Mouse (Mus musculus) thymus, adult 2 months (tissue): ENCODE results near the gene Pa2g4. TPM values are rescaled to one million over a fixed set of nuclear protein-coding genes. Genes with fewer than 3 reads are reported as not detected.

Experiments used
- DNase-seq: peaks from one replicate; pipeline ENCODE4 v3.0.0; 2021
- H3K27ac ChIP-seq: fragments of 200-500 bp; 2 replicates; pipeline ENCODE4 v1.5.1; 2012; ENCODE audit warnings: low read length, control low read depth; ENCODE audit not compliant: control insufficient read depth, insufficient read depth
- H3K27me3 ChIP-seq: fragments of 200-500 bp; 2 replicates; pipeline ENCODE4 v1.6.1; 2012; ENCODE audit warnings: mild to moderate bottlenecking, low read length, moderate library complexity, mixed read lengths; ENCODE audit not compliant: control insufficient read depth, insufficient read depth
- H3K36me3 ChIP-seq: fragments of 200-500 bp; 2 replicates; pipeline ENCODE4 v1.6.1; 2012; ENCODE audit warnings: mild to moderate bottlenecking, low read length, moderate library complexity; ENCODE audit not compliant: control insufficient read depth, insufficient read depth
- H3K4me1 ChIP-seq: fragments of 200-500 bp; replicated peaks from 2 replicates; pipeline ENCODE4 v1.6.1; 2012; ENCODE audit warnings: low read length; ENCODE audit not compliant: control insufficient read depth, insufficient read depth
- H3K4me3 ChIP-seq: fragments of 200-500 bp; 2 replicates; pipeline ENCODE4 v1.5.1; 2012; ENCODE audit warnings: mild to moderate bottlenecking, low read length, control low read depth, moderate library complexity; ENCODE audit not compliant: control insufficient read depth, insufficient read depth
- CTCF ChIP-seq: fragments of 200-500 bp; IDR thresholded peaks from 2 replicates; pipeline ENCODE4 v1.5.1; 2012; ENCODE audit warnings: mild to moderate bottlenecking, control low read depth, low read length, moderate library complexity, borderline replicate concordance; ENCODE audit not compliant: control insufficient read depth, poor library complexity, insufficient read depth; ENCODE audit errors: extremely low read depth
- POLR2A ChIP-seq: fragments of 200-500 bp; IDR thresholded peaks from 2 replicates; pipeline ENCODE4 v1.6.1; 2012; ENCODE audit warnings: mild to moderate bottlenecking, low read length, control low read depth, moderate library complexity; ENCODE audit not compliant: control insufficient read depth, poor library complexity, insufficient read depth; ENCODE audit errors: extremely low read depth
- WGBS: fragments of 180-500 bp; shearing (Covaris S2); methylation state at CpG from one replicate; pipeline ENCODE4 v1.1.7; 2018; 5-methylcytosine and 5-hydroxymethylcytosine counted together
- polyA plus RNA-seq: library from polyadenylated mRNA; depleted of rRNA; stranded (reverse); fragments of >200 nt; gene quantifications from 2 replicates; pipeline ENCODE4 v1.2.3, GENCODE M21; 2012

Gene Pa2g4
- polyA plus RNA-seq, 1 experiment = 46.8 TPM

- DNase-seq = no peak
- WGBS = 63% methylated on average over 4 of the region's 4 CpGs
- no peak overlapping the region for H3K27ac ChIP-seq
- H3K4me1 ChIP-seq = no peaks in the 10 kb centered on the region
- no peak overlapping the region for H3K4me3 ChIP-seq
- TF ChIP-seq POLR2A (no peak), CTCF (no peak)
- H3K27me3 ChIP-seq = no peaks in the 10 kb centered on the region
- no peaks in the 10 kb centered on the region for H3K36me3 ChIP-seq
Observed at GRCm38 (mm10) chr10:128602470-128603128, 36.8 kb upstream of the Pa2g4 start.

GRCm38 (mm10) chr10:128601499-128601898 lies 35.7 kb upstream of the Pa2g4 start:
- WGBS = 79% methylated on average over 1 of the region's 1 CpGs
- no peak overlapping the region for H3K27ac ChIP-seq

GRCm38 (mm10) chr10:128598476-128598875 lies 32.7 kb upstream of the Pa2g4 start:
- 78% methylated on average over 2 of the region's 2 CpGs for WGBS
- DNase-seq = no peak
- H3K4me3 ChIP-seq = no peak overlapping the region
- no peak for TF ChIP-seq CTCF
- no peak for TF ChIP-seq POLR2A
- no peak overlapping the region for H3K27ac ChIP-seq
- H3K4me1 ChIP-seq = no peaks in the 10 kb centered on the region
- no peaks in the 10 kb centered on the region for H3K27me3 ChIP-seq
- no peaks in the 10 kb centered on the region for H3K36me3 ChIP-seq

More at GRCm38 (mm10) chr10:128601499-128601898, 35.7 kb upstream of the Pa2g4 start:
- no peaks in the 10 kb centered on the region for H3K4me1 ChIP-seq
- no peak for DNase-seq
- H3K36me3 ChIP-seq = no peaks in the 10 kb centered on the region
- H3K27me3 ChIP-seq = no peaks in the 10 kb centered on the region
- H3K4me3 ChIP-seq = no peak overlapping the region
- no peak for TF ChIP-seq POLR2A
- no peak for TF ChIP-seq CTCF

- no peak for TF ChIP-seq POLR2A
- no peak for TF ChIP-seq CTCF
- Histone ChIP-seq H3K27ac (no peak overlapping the region), H3K27me3 (peaks cover 2% of the 10 kb centered on the region; the same call in 1 of the 2 replicates), H3K36me3 (no peaks in the 10 kb centered on the region), H3K4me1 (peaks cover 17% of the 10 kb centered on the region), H3K4me3 (no peak overlapping the region)
- whole genome bisulfite sequencing = 90% methylated on average over 5 of the region's 5 CpGs
- no peak for DNase-seq
Observed at GRCm38 (mm10) chr10:128592797-128593196, 27.0 kb upstream of the Pa2g4 start.

- Histone ChIP-seq H3K27me3 (peaks cover 2% of the 10 kb centered on the region; the same call in 1 of the 2 replicates), H3K4me1 (peaks cover 30% of the 10 kb centered on the region), H3K4me3 (no peak overlapping the region), H3K36me3 (no peaks in the 10 kb centered on the region), H3K27ac (no peak overlapping the region)
- WGBS = 88% methylated on average over 6 of the region's 6 CpGs
- no peak for DNase-seq
- TF ChIP-seq POLR2A (no peak), CTCF (no peak)
Observed at GRCm38 (mm10) chr10:128591436-128591835, 25.6 kb upstream of the Pa2g4 start.

GRCm38 (mm10) chr10:128590193-128590690 lies 24.5 kb upstream of the Pa2g4 start:
- Histone ChIP-seq H3K36me3 (no peaks in the 10 kb centered on the region), H3K27me3 (peaks cover 2% of the 10 kb centered on the region; the same call in 1 of the 2 replicates), H3K4me1 (peaks cover 35% of the 10 kb centered on the region), H3K4me3 (peak overlapping the region; percentile 63), H3K27ac (no peak overlapping the region)
- TF ChIP-seq CTCF = peak; percentile 100
- TF ChIP-seq POLR2A = no peak
- 2% methylated on average over 43 of the region's 43 CpGs for WGBS
- peak; percentile 70 for DNase-seq
